Mouse (Mus musculus) forebrain, embryonic 14.5 days (tissue): ENCODE results near the gene Kcnn3. TPM values are rescaled to one million over a fixed set of nuclear protein-coding genes. Genes with fewer than 3 reads are reported as not detected.
A peak's percentile ranks its signal among the peaks of the same experiment; 100 is the strongest.

Experiments
- ATAC-seq: fragments of 200-750 bp; cut with Nextera tagmentation; 2 replicates; pipeline ENCODE4 v1.8.0; 2017; ENCODE audit warnings: mild to moderate bottlenecking, moderate library complexity
- DNase-seq: peaks from one replicate; pipeline ENCODE4 v3.0.0-alpha.2; 2015; ENCODE audit warnings: low spot score
- H3K27ac ChIP-seq: fragments of 300-500 bp; sonication (generic); 2 replicates; pipeline ENCODE4 v1.5.1; 2014; ENCODE audit warnings: low read depth, mild to moderate bottlenecking, control low read depth, low read length, moderate library complexity
- H3K27me3 ChIP-seq: fragments of 300-500 bp; sonication (generic); replicated peaks from 2 replicates; pipeline ENCODE4 v1.6.1; 2014; ENCODE audit warnings: low read length, control low read depth, mixed read lengths; ENCODE audit not compliant: control insufficient read depth, insufficient read depth
- H3K36me3 ChIP-seq: fragments of 300-500 bp; sonication (generic); 2 replicates; pipeline ENCODE4 v1.6.1; 2014; ENCODE audit warnings: low read length, control low read depth; ENCODE audit not compliant: control insufficient read depth, insufficient read depth
- H3K4me1 ChIP-seq: fragments of 300-500 bp; sonication (generic); 2 replicates; pipeline ENCODE4 v1.6.1; 2014; ENCODE audit warnings: antibody characterized with exemption, low read length, control low read depth; ENCODE audit not compliant: control insufficient read depth, insufficient read depth
- H3K4me2 ChIP-seq: fragments of 300-500 bp; sonication (generic); 2 replicates; pipeline ENCODE4 v1.6.1; 2014; ENCODE audit warnings: mild to moderate bottlenecking, control low read depth, low read length
- H3K4me3 ChIP-seq: fragments of 300-500 bp; sonication (generic); 2 replicates; pipeline ENCODE4 v1.5.1; 2014; ENCODE audit warnings: low read depth, low read length, control low read depth
- H3K9ac ChIP-seq: fragments of 300-500 bp; sonication (generic); 2 replicates; pipeline ENCODE4 v1.6.1; 2014; ENCODE audit warnings: mild to moderate bottlenecking, low read length, control low read depth, moderate library complexity
- H3K9me3 ChIP-seq: fragments of 300-500 bp; sonication (generic); replicated peaks from 2 replicates; pipeline ENCODE4 v1.6.1; 2016; ENCODE audit warnings: low read length, control low read depth, mixed read lengths; ENCODE audit not compliant: control insufficient read depth
- WGBS: fragments of 180-500 bp; shearing (Covaris S2); extraction: QIAGEN DNeasy Blood & Tissue Kit; methylation state at CpG from one replicate; pipeline ENCODE4 v1.1.7; 2014; 5-methylcytosine and 5-hydroxymethylcytosine counted together
- polyA plus RNA-seq: library from polyadenylated mRNA; unstranded; fragments of >200 nt; fragmentation: Nextera tagmentation; extraction: Ambion mirVana; gene quantifications from 2 replicates; pipeline ENCODE4 v1.2.1, GENCODE M21; 2014

Kcnn3 gene
- polyA plus RNA-seq, 1 experiment from 2014 or later = 4.8 TPM

- Histone ChIP-seq H3K27me3 (no peaks in the 10 kb centered on the region), H3K9ac (no peak overlapping the region), H3K9me3 (peaks cover 3% of the 10 kb centered on the region; the same call in 1 of the 2 replicates), H3K4me1 (peaks cover 6% of the 10 kb centered on the region; the same call in 1 of the 2 replicates), H3K36me3 (no peaks in the 10 kb centered on the region), H3K27ac (no peak overlapping the region), H3K4me2 (no peak overlapping the region), H3K4me3 (no peak overlapping the region)
- DNase-seq (no peak), ATAC-seq (no peak)
- 43% methylated on average over 7 of the region's 7 CpGs for WGBS
Measured at GRCm38 (mm10) chr3:89601060-89601459, 81.1 kb downstream of the Kcnn3 start.

- no peaks in the 10 kb centered on the region for H3K36me3 ChIP-seq
- H3K9me3 ChIP-seq = peaks cover 3% of the 10 kb centered on the region; the same call in 1 of the 2 replicates
- no peak overlapping the region for H3K9ac ChIP-seq
- ATAC-seq (no peak), DNase-seq (no peak)
- H3K27me3 ChIP-seq = no peaks in the 10 kb centered on the region
- H3K4me2 ChIP-seq = no peak overlapping the region
- WGBS = 84% methylated on average over 5 of the region's 5 CpGs
- no peak overlapping the region for H3K27ac ChIP-seq
- H3K4me1 ChIP-seq = peaks cover 16% of the 10 kb centered on the region
- no peak overlapping the region for H3K4me3 ChIP-seq
Measured at GRCm38 (mm10) chr3:89603300-89603699, 83.3 kb downstream of the Kcnn3 start.

GRCm38 (mm10) chr3:89605235-89605634, 85.3 kb downstream of the Kcnn3 start:
- no peak overlapping the region for H3K9ac ChIP-seq
- peak; percentile 41 for DNase-seq

GRCm38 (mm10) chr3:89607327-89607726, 87.4 kb downstream of the Kcnn3 start:
- peak; percentile 41; the same call in 1 of the 2 replicates for ATAC-seq

More at GRCm38 (mm10) chr3:89605235-89605634, 85.3 kb downstream of the Kcnn3 start:
- peaks cover 16% of the 10 kb centered on the region for H3K4me1 ChIP-seq
- no peak overlapping the region for H3K4me2 ChIP-seq
- H3K27me3 ChIP-seq = no peaks in the 10 kb centered on the region
- peaks cover 3% of the 10 kb centered on the region; the same call in 1 of the 2 replicates for H3K36me3 ChIP-seq
- no peaks in the 10 kb centered on the region for H3K9me3 ChIP-seq
- WGBS = 54% methylated on average over 5 of the region's 5 CpGs
- H3K27ac ChIP-seq = no peak overlapping the region
- H3K4me3 ChIP-seq = no peak overlapping the region
- no peak for ATAC-seq

GRCm38 (mm10) chr3:89612048-89612447, 92.1 kb downstream of the Kcnn3 start:
- Histone ChIP-seq H3K27me3 (no peaks in the 10 kb centered on the region), H3K9me3 (no peaks in the 10 kb centered on the region), H3K36me3 (peaks cover 3% of the 10 kb centered on the region; the same call in 1 of the 2 replicates), H3K27ac (no peak overlapping the region), H3K9ac (no peak overlapping the region), H3K4me2 (no peak overlapping the region), H3K4me3 (no peak overlapping the region), H3K4me1 (peaks cover 16% of the 10 kb centered on the region)
- ATAC-seq (no peak), DNase-seq (no peak)
- WGBS = 82% methylated on average over 5 of the region's 5 CpGs

More at GRCm38 (mm10) chr3:89607327-89607726, 87.4 kb downstream of the Kcnn3 start:
- 5% methylated on average over 1 of the region's 1 CpGs for WGBS
- DNase-seq = peak; percentile 70
- H3K9me3 ChIP-seq = no peaks in the 10 kb centered on the region
- H3K4me3 ChIP-seq = no peak overlapping the region
- peaks cover 16% of the 10 kb centered on the region for H3K4me1 ChIP-seq
- H3K27me3 ChIP-seq = no peaks in the 10 kb centered on the region
- H3K27ac ChIP-seq = peak overlapping the region; percentile 40
- no peak overlapping the region for H3K9ac ChIP-seq
- H3K36me3 ChIP-seq = peaks cover 3% of the 10 kb centered on the region; the same call in 1 of the 2 replicates
- H3K4me2 ChIP-seq = no peak overlapping the region

GRCm38 (mm10) chr3:89613526-89614523, 93.9 kb downstream of the Kcnn3 start:
- WGBS = 20% methylated on average over 18 of the region's 18 CpGs

GRCm38 (mm10) chr3:89616861-89617260, 96.9 kb downstream of the Kcnn3 start:
- 67% methylated on average over 6 of the region's 6 CpGs for WGBS
- Histone ChIP-seq H3K27ac (no peak overlapping the region), H3K9ac (no peak overlapping the region), H3K4me1 (peaks cover 14% of the 10 kb centered on the region), H3K4me3 (no peak overlapping the region), H3K4me2 (no peak overlapping the region), H3K36me3 (no peaks in the 10 kb centered on the region), H3K27me3 (no peaks in the 10 kb centered on the region), H3K9me3 (no peaks in the 10 kb centered on the region)
- ATAC-seq (no peak), DNase-seq (no peak)

More at GRCm38 (mm10) chr3:89613526-89614523, 93.9 kb downstream of the Kcnn3 start:
- DNase-seq (peak; percentile 93), ATAC-seq (peak; percentile 95)
- H3K27me3 ChIP-seq = no peaks in the 10 kb centered on the region
- H3K36me3 ChIP-seq = peaks cover 3% of the 10 kb centered on the region; the same call in 1 of the 2 replicates
- H3K4me1 ChIP-seq = peaks cover 14% of the 10 kb centered on the region
- H3K9ac ChIP-seq = peak overlapping the region; percentile 3; the same call in 1 of the 2 replicates
- no peak overlapping the region for H3K4me3 ChIP-seq
- no peak overlapping the region for H3K4me2 ChIP-seq
- peak overlapping the region; percentile 76 for H3K27ac ChIP-seq
- no peaks in the 10 kb centered on the region for H3K9me3 ChIP-seq

- Histone ChIP-seq H3K4me1 (peaks cover 14% of the 10 kb centered on the region), H3K4me3 (no peak overlapping the region), H3K27me3 (no peaks in the 10 kb centered on the region), H3K36me3 (no peaks in the 10 kb centered on the region), H3K9ac (no peak overlapping the region), H3K9me3 (no peaks in the 10 kb centered on the region), H3K27ac (no peak overlapping the region), H3K4me2 (no peak overlapping the region)
- ATAC-seq = no peak
- DNase-seq = no peak
- 95% methylated on average over 2 of the region's 2 CpGs for WGBS
Measured at GRCm38 (mm10) chr3:89617360-89617759, 97.4 kb downstream of the Kcnn3 start.
